Mouse (Mus musculus): Measurements from ENCODE around the gene Slf2. TPM values are rescaled to one million over a fixed set of nuclear protein-coding genes. Genes with fewer than 3 reads are reported as not detected.

Gene Slf2
- polyA plus RNA-seq, 1 experiment, result 18.5 TPM

DNA sequence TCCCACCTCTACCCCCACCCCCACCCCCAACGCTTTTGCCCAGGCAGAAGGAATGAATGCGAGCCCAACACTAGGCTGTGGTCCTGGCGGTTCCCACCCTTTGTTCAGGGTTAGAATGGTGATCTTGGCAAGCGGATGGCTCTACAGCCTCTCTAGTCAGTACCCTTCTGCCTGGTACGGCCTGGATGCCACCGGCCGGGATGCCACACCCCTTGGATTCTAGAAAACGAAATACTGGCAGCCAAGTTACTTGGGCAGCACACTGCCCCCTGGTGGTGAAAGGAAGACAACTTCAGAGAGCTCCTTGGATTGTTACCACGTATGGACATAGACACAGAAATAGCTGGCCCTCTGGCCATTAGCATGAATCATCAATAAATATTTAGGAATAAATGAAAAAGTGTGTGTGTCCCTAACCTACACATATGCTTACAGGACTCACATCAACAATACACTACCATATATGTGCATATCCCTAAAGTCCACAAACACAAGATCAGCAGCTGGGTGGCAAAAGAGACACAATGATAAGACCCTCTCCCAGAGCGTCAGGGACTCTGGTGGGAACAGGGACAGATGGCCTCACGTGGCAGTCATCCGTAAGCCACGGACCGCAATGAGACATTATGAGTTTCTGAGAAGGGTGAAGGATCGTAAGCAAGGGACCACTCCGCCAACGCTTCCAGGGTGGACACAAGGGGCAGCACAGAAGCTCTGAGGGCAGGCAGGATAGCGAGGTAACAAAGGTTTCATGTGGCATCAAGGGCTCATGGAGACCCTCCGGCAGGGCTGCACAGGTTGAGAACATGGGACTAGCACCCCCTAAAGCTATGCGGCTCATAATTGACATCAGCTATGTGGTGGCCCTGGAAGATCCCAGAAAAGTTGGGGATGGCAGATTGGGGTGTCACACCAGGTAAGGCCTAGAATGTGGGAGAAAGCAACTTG, 100.1 kb downstream of the Slf2 start:
- no peak for DNase-seq (ENCODE audit: low spot score)

DNA sequence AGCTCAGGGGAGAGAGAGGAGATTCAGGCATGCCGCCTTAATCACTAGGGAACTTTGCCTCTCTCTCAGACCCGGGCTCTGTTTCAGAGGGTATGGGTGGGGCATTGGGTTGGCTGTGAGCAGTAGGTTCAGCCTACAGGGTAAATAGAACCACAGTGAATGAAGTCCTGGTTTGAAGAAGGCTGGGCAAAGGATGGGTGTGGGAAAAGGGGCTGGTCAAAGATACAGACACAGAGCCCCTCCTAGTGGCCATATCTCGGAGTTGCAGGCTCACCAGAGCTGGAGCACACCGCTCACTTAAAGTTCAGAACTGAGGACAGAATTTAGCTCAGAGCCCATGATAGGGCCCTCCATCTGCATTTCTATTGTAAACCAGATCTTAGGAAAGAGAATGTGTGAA, 100.8 kb downstream of the Slf2 start:
- no peak for DNase-seq (ENCODE audit: low spot score)

Other genes starting within 250 kb of the Slf2 start
- gene Pax2, start 175.1 kb upstream of the Slf2 start, polyA plus RNA-seq (2012; rRNA removed), result 0.03 TPM in 1 of 2 replicates, not detected in the other
- gene Sema4g, start 58.0 kb downstream of the Slf2 start, polyA plus RNA-seq (2012; rRNA removed), result 61.6 and 68.4 TPM in 2 replicates
- 11.1 and 13.9 TPM in 2 replicates for gene Twnk, start 74.5 kb downstream of the Slf2 start, polyA plus RNA-seq (2012; rRNA removed)
- gene Mrpl43, start 75.3 kb downstream of the Slf2 start, polyA plus RNA-seq (2012; rRNA removed), result 54.6 and 64.0 TPM in 2 replicates
- 54.3 and 71.9 TPM in 2 replicates for gene Lzts2, start 83.3 kb downstream of the Slf2 start, polyA plus RNA-seq (2012; rRNA removed)
- 0.99 and 1.1 TPM in 2 replicates for gene Pdzd7, start 114.6 kb downstream of the Slf2 start, polyA plus RNA-seq (2012; rRNA removed)
- 46.3 and 51.2 TPM in 2 replicates for gene Sfxn3, start 116.4 kb downstream of the Slf2 start, polyA plus RNA-seq (2012; rRNA removed)
- 24.9 and 25.1 TPM in 2 replicates for gene Kazald1, start 144.1 kb downstream of the Slf2 start, polyA plus RNA-seq (2012; rRNA removed)
- not detected in 2 replicates for gene Tlx1, start 219.5 kb downstream of the Slf2 start, polyA plus RNA-seq (2012; rRNA removed)